Mouse (Mus musculus): ENCODE measurements around the gene Elf2.

- TF ChIP-seq POLR2A (IDR thresholded peaks at IDR 0.05; ENCODE audit: low read depth, low read length) (no peak), CTCF (conservative IDR thresholded peaks at IDR 0.05; ENCODE audit: insufficient read depth, insufficient read length, low read depth, low read length) (no peak)
Observed at GRCm38 (mm10) chr3:51348646-51349238, 8.3 kb upstream of the Elf2 start.
